Mouse (Mus musculus) hindbrain, postnatal 0 days (tissue): ENCODE measurements at regions not wholly inside any gene's neighbourhood (a gene's known extent, or its start where the extent isn't known, plus 50 kb on each side); places are given as distances from the start of the nearest gene placed in this dataset.

Experiments used
- ATAC-seq: fragments of 200-750 bp; cut with Nextera tagmentation; 2 replicates; pipeline ENCODE4 v1.8.0; 2017; ENCODE audit warnings: mild to moderate bottlenecking, moderate TSS enrichment, moderate library complexity
- DNase-seq: peaks from one replicate; pipeline ENCODE4 v3.0.0-alpha.2; 2015; ENCODE audit warnings: low spot score
- H3K27ac ChIP-seq: fragments of 300-500 bp; sonication (generic); 2 replicates; pipeline ENCODE4 v1.5.1; 2014; ENCODE audit warnings: mild to moderate bottlenecking
- H3K27me3 ChIP-seq: fragments of 300-500 bp; sonication (generic); 2 replicates; pipeline ENCODE4 v1.6.1; 2014; ENCODE audit warnings: low read length, mixed read lengths; ENCODE audit not compliant: insufficient read depth
- H3K36me3 ChIP-seq: fragments of 300-500 bp; sonication (generic); 2 replicates; pipeline ENCODE4 v1.6.1; 2014; ENCODE audit warnings: low read length, mixed read lengths; ENCODE audit not compliant: insufficient read depth
- H3K4me1 ChIP-seq: fragments of 300-500 bp; sonication (generic); 2 replicates; pipeline ENCODE4 v1.6.1; 2014; ENCODE audit warnings: antibody characterized with exemption, low read length, mixed read lengths; ENCODE audit not compliant: insufficient read depth
- H3K4me2 ChIP-seq: fragments of 300-500 bp; sonication (generic); 2 replicates; pipeline ENCODE4 v1.6.1; 2014; ENCODE audit warnings: low read depth, mild to moderate bottlenecking, low read length, moderate library complexity, mixed read lengths
- H3K4me3 ChIP-seq: fragments of 300-500 bp; sonication (generic); 2 replicates; pipeline ENCODE4 v1.5.1; 2014; ENCODE audit warnings: low read length
- H3K9ac ChIP-seq: fragments of 300-500 bp; sonication (generic); replicated peaks from 2 replicates; pipeline ENCODE4 v1.6.1; 2014; ENCODE audit warnings: mild to moderate bottlenecking, low read length, moderate library complexity, mixed read lengths
- H3K9me3 ChIP-seq: fragments of 300-500 bp; sonication (generic); 2 replicates; pipeline ENCODE4 v1.6.1; 2016; ENCODE audit warnings: low read length, mixed read lengths
- CTCF ChIP-seq: IDR thresholded peaks from 2 replicates; pipeline ENCODE4 v1.5.1; 2016; ENCODE audit warnings: antibody characterized with exemption, control low read depth, low read depth
- WGBS: fragments of 180-500 bp; shearing (Covaris S2); extraction: QIAGEN DNeasy Blood & Tissue Kit; methylation state at CpG from one replicate; pipeline ENCODE4 v1.1.7; 2014; 5-methylcytosine and 5-hydroxymethylcytosine counted together

DNA sequence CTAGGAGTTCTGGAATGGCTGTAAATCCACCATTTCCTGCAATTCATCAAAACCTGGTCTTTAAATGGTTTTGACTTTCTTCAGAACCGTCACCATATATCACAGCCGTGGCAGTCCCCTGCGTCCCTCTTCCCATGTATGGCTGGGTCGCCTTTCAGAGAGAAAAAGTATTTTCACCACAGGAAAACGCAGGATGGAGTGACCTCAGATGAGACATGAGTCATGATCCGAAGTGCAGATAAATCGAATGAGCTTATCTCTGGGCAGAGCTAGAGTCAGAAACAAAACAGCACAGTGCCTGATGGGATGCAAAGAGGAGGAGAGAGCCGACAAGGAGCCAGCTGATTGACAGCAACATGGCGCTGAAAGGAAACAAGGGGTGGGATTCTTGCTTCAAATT, 250.4 kb downstream of the Hlx start:
- Histone ChIP-seq H3K4me3 (no peak overlapping the region), H3K36me3 (no peaks in the 10 kb centered on the region), H3K4me2 (no peak overlapping the region), H3K9ac (no peak overlapping the region), H3K27me3 (no peaks in the 10 kb centered on the region), H3K27ac (no peak overlapping the region), H3K9me3 (no peaks in the 10 kb centered on the region), H3K4me1 (no peaks in the 10 kb centered on the region)
- ATAC-seq (no peak), DNase-seq (no peak)
- TF ChIP-seq CTCF: no peak
- 86% methylated on average over 9 of the region's 9 CpGs for WGBS

DNA sequence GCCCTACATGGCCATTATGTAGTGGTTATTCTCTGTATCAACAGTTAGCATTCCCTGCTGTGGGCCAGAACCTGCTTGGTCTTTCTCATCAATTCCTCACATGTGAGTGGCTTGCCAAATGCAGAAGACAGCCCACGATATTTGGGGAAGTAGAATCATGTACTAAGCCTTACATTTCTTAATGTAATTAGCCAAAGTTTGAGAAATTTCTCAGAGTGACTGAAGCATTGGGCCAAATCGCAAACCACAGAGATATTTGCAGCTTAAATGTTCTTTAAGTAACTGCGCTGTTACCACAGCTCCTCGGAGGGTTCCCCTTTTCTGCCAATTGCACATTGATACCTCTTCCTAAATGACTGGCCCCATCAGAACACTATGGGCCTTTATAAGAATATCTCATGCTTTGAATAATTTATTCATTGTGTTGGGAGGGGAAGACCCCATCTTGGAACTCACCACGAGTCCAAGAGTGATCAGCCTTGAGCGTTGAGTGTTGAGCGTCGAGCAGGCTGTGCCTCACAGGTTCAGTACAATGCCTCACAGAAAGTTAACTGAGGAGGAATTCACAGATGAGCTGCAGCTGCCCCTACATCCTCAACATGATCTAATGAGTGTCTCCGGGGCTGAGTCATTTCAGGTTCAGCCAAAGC, 251.7 kb downstream of the Hlx start:
- ATAC-seq (no peak), DNase-seq (no peak)

DNA sequence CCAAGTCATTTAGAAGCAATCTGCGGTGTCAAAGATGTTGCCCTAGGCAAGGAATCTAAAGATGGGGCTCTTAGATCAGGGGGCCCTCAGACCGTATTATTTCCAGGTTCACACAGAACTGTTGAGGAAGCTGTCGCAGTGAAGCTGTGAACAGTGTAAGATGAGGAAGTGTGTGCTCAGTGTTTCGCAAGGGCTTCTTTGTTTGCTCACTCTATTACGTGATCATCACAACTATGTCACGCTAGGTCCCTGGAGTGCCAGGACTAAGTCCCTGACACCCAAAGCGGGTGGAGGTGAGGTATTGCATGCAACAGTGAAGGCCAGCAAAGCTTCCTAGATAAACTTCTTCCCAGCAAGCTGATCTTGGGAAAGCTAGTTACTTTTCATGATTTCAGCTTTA, 254.4 kb downstream of the Hlx start:
- TF ChIP-seq CTCF: no peak
- no peak overlapping the region for H3K4me2 ChIP-seq
- no peaks in the 10 kb centered on the region for H3K9me3 ChIP-seq
- ATAC-seq (no peak), DNase-seq (no peak)
- H3K27me3 ChIP-seq: no peaks in the 10 kb centered on the region
- H3K4me3 ChIP-seq: no peak overlapping the region
- no peaks in the 10 kb centered on the region for H3K36me3 ChIP-seq
- no peak overlapping the region for H3K9ac ChIP-seq
- no peak overlapping the region for H3K27ac ChIP-seq
- 82% methylated on average over 7 of the region's 7 CpGs for WGBS
- H3K4me1 ChIP-seq: no peaks in the 10 kb centered on the region

More for the DNA sequence above, 251.7 kb downstream of the Hlx start:
- Histone ChIP-seq H3K4me2 (no peak overlapping the region), H3K27ac (no peak overlapping the region), H3K4me1 (no peaks in the 10 kb centered on the region), H3K9me3 (no peaks in the 10 kb centered on the region), H3K27me3 (no peaks in the 10 kb centered on the region), H3K36me3 (no peaks in the 10 kb centered on the region), H3K4me3 (no peak overlapping the region), H3K9ac (no peak overlapping the region)
- WGBS: 87% methylated on average over 9 of the region's 9 CpGs
- no peak for TF ChIP-seq CTCF

- no peak for TF ChIP-seq CTCF
- 62% methylated on average over 9 of the region's 9 CpGs for WGBS
- Histone ChIP-seq H3K9me3 (no peaks in the 10 kb centered on the region), H3K27ac (no peak overlapping the region), H3K4me3 (no peak overlapping the region), H3K27me3 (no peaks in the 10 kb centered on the region), H3K4me2 (no peak overlapping the region), H3K36me3 (no peaks in the 10 kb centered on the region), H3K4me1 (no peaks in the 10 kb centered on the region), H3K9ac (no peak overlapping the region)
- DNase-seq (no peak), ATAC-seq (no peak)
Measured at GRCm38 (mm10) chr1:184462481-184463124, 269.8 kb downstream of the Hlx start.

DNA sequence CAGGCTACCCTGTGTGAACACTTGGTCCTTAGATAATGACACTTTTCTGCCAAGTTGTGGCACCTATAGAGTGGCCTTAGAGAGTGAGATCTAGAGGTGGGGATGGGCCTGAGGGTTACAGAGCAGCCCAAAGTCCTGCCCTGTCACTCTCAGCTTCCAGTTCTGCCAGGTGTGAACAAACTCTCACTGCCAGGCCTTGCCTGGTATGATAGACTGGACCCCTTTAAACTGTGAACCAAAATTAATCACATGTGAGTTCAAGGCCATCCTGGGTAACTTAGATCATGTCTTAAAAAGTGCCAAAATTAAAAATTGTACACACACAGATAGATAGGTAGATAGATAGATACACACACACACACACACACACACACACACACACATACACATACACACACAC, 271.0 kb downstream of the Hlx start:
- H3K4me2 ChIP-seq: no peak overlapping the region
- H3K27me3 ChIP-seq: no peaks in the 10 kb centered on the region
- no peak for TF ChIP-seq CTCF
- DNase-seq (no peak), ATAC-seq (no peak)
- no peak overlapping the region for H3K27ac ChIP-seq
- H3K36me3 ChIP-seq: no peaks in the 10 kb centered on the region
- H3K9ac ChIP-seq: no peak overlapping the region
- H3K9me3 ChIP-seq: no peaks in the 10 kb centered on the region
- H3K4me3 ChIP-seq: no peak overlapping the region
- H3K4me1 ChIP-seq: no peaks in the 10 kb centered on the region

DNA sequence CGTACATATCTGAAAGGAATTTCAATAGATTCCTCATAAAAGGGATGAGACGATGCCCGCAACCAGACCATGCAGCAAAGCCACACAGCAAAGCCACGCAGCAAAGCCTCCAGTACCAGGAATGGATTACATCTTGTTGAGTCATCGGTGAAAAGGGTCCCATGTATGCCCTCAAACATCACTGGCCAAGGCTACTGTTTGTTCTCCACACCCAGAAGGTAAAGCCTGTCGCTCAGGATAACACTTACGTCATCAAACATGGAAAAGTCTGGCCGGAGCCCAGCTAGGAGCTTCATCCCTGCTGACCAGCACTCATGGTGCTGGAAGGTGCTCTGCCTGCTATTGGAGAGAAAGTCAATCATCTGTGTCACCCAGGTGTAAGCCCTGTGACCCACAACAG, 275.7 kb downstream of the Hlx start:
- DNase-seq (no peak), ATAC-seq (no peak)
- Histone ChIP-seq H3K36me3 (no peaks in the 10 kb centered on the region), H3K9me3 (no peaks in the 10 kb centered on the region), H3K9ac (no peak overlapping the region), H3K4me3 (no peak overlapping the region), H3K27ac (no peak overlapping the region), H3K4me1 (no peaks in the 10 kb centered on the region), H3K4me2 (no peak overlapping the region), H3K27me3 (no peaks in the 10 kb centered on the region)
- 94% methylated on average over 8 of the region's 8 CpGs for WGBS
- no peak for TF ChIP-seq CTCF

DNA sequence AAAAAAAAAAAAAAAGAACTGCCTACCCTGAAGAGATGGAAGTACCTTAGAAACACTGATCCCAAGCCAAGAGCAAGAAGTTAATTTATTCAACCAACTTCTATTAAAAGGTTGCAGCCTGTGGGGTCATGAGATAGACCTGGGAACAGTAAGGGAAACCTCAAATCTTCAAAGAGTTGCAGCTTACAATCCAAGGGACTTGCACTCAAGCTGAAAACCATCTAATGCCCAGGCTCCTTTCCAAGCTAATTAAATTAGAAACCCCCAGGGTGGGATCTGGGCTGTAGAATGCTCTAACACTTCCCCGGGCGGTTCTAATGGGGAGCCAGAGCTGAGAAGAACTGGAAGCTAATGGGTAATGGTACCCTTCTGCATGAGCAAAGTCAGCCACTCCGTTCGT, 278.0 kb downstream of the Hlx start:
- Histone ChIP-seq H3K27ac (no peak overlapping the region), H3K4me1 (no peaks in the 10 kb centered on the region), H3K4me2 (no peak overlapping the region), H3K9me3 (no peaks in the 10 kb centered on the region), H3K27me3 (no peaks in the 10 kb centered on the region), H3K4me3 (no peak overlapping the region), H3K9ac (no peak overlapping the region), H3K36me3 (no peaks in the 10 kb centered on the region)
- ATAC-seq (no peak), DNase-seq (peak; percentile 24)
- WGBS: 50% methylated on average over 4 of the region's 4 CpGs
- TF ChIP-seq CTCF: no peak
